Mouse (Mus musculus) forebrain, embryonic 12.5 days (tissue): ENCODE results near the gene Gm21858. TPM values are rescaled to one million over a fixed set of nuclear protein-coding genes. Genes with fewer than 3 reads are reported as not detected.
"Not testable (repeated sequence)": the region's sequence is repeated elsewhere in the genome, so short reads cannot be mapped to it uniquely, and the experiment has no call there.

ENCODE experiments used
- ATAC-seq: fragments of 200-750 bp; cut with Nextera tagmentation; 2 replicates; pipeline ENCODE4 v1.8.0; 2017; ENCODE audit warnings: moderate TSS enrichment; ENCODE audit not compliant: low FRiP score
- H3K27ac ChIP-seq: fragments of 300-500 bp; sonication (generic); 2 replicates; pipeline ENCODE4 v1.5.1; 2016; ENCODE audit warnings: mild to moderate bottlenecking
- H3K27me3 ChIP-seq: fragments of 300-500 bp; sonication (generic); 2 replicates; pipeline ENCODE4 v1.6.1; 2016; ENCODE audit warnings: mild to moderate bottlenecking
- H3K36me3 ChIP-seq: fragments of 300-500 bp; sonication (generic); replicated peaks from 2 replicates; pipeline ENCODE4 v1.6.1; 2016; ENCODE audit warnings: mild to moderate bottlenecking
- H3K4me1 ChIP-seq: fragments of 300-500 bp; sonication (generic); 2 replicates; pipeline ENCODE4 v1.6.1; 2016
- H3K4me2 ChIP-seq: fragments of 300-500 bp; sonication (generic); 2 replicates; pipeline ENCODE4 v1.6.1; 2016; ENCODE audit warnings: mild to moderate bottlenecking, moderate library complexity
- H3K4me3 ChIP-seq: fragments of 300-500 bp; sonication (generic); replicated peaks from 2 replicates; pipeline ENCODE4 v1.5.1; 2016; ENCODE audit warnings: mild to moderate bottlenecking
- H3K9ac ChIP-seq: fragments of 300-500 bp; sonication (generic); 2 replicates; pipeline ENCODE4 v1.6.1; 2016; ENCODE audit warnings: mild to moderate bottlenecking
- H3K9me3 ChIP-seq: fragments of 300-500 bp; sonication (generic); 2 replicates; pipeline ENCODE4 v1.6.1; 2016
- WGBS: fragments of 180-500 bp; shearing (Covaris S2); methylation state at CpG from one replicate; pipeline ENCODE4 v1.1.7; 2016; 5-methylcytosine and 5-hydroxymethylcytosine counted together
- polyA plus RNA-seq: library from polyadenylated mRNA; unstranded; fragments of >200 nt; fragmentation: Nextera tagmentation; extraction: Ambion mirVana; gene quantifications from 2 replicates; pipeline ENCODE4 v1.2.1, GENCODE M21; 2016

Gene Gm21858
- not detected in 2 replicates for polyA plus RNA-seq

- not testable (repeated sequence) for H3K9ac ChIP-seq, H3K27ac ChIP-seq, H3K4me2 ChIP-seq, H3K9me3 ChIP-seq, ATAC-seq, H3K4me3 ChIP-seq, H3K4me1 ChIP-seq, H3K27me3 ChIP-seq, H3K36me3 ChIP-seq
- WGBS = no CpG with 5 or more reads among the region's 6 CpGs
Observed at GRCm38 (mm10) chrY:55731456-55731855, at the start of gene Gm21858. Gm21858 (plus strand) TSS chrY:55731756.
